Mouse (Mus musculus): ENCODE results near the gene Igf2bp1.

DNA sequence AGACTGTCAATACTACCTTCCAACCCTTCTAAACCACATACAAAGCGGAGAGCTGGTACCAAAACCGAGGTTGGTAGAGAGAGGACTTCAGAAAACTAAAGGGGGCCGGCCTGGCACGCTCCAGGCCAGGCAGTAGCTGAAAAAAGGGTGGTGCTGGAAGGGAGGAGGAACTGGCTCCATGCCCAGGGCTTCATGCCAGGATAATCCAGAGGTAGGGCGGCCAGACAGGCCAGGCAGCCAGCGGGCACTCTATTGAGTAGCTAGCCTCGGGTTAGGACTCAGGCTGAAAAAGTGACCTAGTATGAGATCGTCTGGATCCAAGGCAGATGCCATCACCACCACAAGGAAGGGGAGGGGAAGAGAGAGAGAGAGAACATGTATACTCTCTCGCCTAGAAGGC, 17.2 kb downstream of the Igf2bp1 start:
- no peak for TF ChIP-seq POLR2A (IDR thresholded peaks at IDR 0.05; ENCODE audit: extremely low read depth, insufficient read depth, low read length)
- TF ChIP-seq CTCF (IDR thresholded peaks at IDR 0.05; ENCODE audit: low read depth, low read length): no peak

All from liver, adult 2 months (tissue).